Mouse (Mus musculus) frontal cortex, postnatal 36 days (tissue): ENCODE measurements around the gene Gm6356.
"Not testable (repeated sequence)": the region's sequence is repeated elsewhere in the genome, so short reads cannot be mapped to it uniquely, and the experiment has no call there.

ENCODE experiments used
- DNase-seq, 2 experiments: peaks; one replicate each; pipeline ENCODE4 v3.0.0; 2022; ENCODE audit warnings: low spot score in 2 of 2

Gm6356 gene

DNA sequence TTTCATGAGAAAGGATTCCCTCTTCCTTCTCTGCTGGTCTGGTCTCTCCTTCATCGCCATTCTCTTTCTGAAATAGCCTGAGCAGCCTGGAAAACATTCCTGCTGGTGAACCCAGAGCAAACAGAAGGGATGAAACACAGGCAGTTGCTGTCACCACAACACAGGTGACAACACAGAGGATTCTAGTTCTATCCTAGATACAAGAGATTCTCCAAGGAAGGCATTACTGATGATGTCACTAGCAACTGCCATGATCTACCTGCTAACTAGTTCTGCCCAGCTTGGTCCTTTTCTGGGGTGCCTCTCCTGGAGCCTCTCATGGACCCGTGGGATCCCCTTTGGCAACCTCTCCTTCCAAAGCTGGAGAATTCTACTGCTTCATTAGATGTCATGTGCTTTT is at the start of gene Gm6356:
Gene Gm6356 (minus strand): TSS at position 101 of the 400 bp plus-strand sequence.
- not testable (repeated sequence) for DNase-seq
